Mouse (Mus musculus): ENCODE measurements at regions not wholly inside any gene's neighbourhood (a gene's known extent, or its start where the extent isn't known, plus 50 kb on each side); places are given as distances from the start of the nearest gene placed in this dataset.

- peak; percentile 46 for DNase-seq (ENCODE audit: low spot score)
These were observed 391.1 kb upstream of the Pbx1 start for GRCm38 (mm10) chr1:168823184-168823583.

GRCm38 (mm10) chr1:168818381-168818780 lies 386.3 kb upstream of the Pbx1 start:
- DNase-seq (ENCODE audit: low spot score) = no peak

DNA sequence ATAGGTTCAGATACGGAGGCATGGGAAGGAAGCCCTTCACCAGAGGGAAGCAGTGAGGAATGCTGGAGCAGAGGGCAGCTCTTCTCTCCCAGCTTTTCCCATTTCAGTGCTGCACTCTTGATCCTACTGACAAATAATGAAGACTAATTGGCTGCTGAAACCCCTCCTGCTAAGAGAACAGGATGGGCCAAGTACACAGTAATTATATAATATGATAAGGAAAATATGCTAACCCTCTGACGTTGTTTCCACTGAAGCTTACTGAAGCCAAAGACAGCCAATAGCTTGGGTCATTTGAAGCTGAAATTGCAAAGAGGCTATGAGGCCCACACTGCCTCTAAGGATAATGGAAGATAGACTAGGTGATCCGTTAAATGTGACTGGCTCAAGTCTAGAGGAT lies 375.0 kb upstream of the Pbx1 start:
- DNase-seq (ENCODE audit: low spot score) = no peak

- no peak for DNase-seq (ENCODE audit: low spot score)
These were observed 373.4 kb upstream of the Pbx1 start for GRCm38 (mm10) chr1:168805442-168805841.

DNA sequence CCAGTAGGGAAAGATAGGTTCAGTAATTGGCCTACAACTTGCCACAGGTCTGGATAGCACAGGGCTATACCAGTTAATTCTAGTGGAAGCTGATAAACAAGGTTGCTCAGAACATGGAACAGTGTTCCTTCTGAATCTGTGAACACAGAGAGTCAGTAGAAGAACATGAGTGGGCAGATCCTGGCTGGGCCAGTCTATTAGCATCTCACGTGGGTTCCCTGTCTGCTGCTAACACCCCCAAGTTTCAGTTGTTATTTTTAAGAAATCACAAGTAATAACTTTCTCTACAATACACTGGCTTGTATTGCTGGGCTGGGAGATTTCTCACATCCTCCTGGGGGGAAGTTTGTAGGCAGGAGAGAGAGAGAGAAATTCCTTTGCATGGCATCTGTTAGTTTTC lies 369.0 kb upstream of the Pbx1 start:
- DNase-seq (ENCODE audit: low spot score) = no peak

GRCm38 (mm10) chr1:168786731-168787130 lies 354.7 kb upstream of the Pbx1 start:
- no peak for DNase-seq (ENCODE audit: low spot score)

- no peak for DNase-seq (ENCODE audit: low spot score)
These were observed 351.8 kb upstream of the Pbx1 start for GRCm38 (mm10) chr1:168783851-168784250.

DNA sequence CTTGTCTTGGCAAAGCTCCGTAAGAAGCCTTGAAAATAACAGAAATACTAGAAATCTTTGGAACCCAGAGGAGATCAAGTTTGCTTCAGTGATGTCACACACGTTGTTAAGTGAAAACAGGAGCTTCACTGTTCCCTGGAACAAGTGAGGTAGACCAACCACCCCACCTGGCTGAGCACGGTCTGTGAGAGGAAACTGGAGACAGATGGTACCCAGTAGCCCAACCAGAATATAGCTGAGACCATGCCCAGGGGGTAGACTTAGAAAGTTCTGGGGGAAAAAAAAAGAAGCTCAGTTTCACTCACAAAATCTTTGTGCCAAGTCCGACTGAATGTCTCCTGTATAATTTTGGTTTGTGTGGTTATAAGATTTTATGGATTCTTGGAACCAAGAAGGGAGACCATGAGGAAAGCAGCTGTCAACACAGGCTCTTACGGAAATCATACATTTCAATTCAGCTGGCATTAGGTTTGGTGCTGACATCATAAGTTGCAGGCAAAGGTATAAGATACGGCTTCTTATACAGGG lies 332.4 kb upstream of the Pbx1 start:
- no peak for DNase-seq (ENCODE audit: low spot score)

DNA sequence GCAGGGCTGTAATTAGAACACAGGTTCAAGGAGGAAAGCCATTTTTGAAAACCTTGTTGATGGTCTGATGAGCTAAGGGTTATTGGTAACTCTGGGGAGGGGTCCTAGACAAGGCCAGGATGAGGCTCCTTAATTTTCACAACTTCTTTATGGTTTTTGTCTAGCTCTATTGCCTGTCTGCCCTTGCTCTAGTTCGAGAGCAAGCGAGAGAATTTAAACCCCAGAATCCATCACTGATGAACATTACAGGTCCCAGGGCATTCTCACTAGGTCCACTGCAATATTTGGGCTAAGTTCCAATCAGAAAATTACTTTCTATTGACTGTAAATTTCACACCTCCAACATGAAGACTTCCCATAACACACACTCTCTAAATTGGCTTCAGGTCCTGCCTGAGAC lies 329.0 kb upstream of the Pbx1 start:
- DNase-seq (ENCODE audit: low spot score) = no peak

DNA sequence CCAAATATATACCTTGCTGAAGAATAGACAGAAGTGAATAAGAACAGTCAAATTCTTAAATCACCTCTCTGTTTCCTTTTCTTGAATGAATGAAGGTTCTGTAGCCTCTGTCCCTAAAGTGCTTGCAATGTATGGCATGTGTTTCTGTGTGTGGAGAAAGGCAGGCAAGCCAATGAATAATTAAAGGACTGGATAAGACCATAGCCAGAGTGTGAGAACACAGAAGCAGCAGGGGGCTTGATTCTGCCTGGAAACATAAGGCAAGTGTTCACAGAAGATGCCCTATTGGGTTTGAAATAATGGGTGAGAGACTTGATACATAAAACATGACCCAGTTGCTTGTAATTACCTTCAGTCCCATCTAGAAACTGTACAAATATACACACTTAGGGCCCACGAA lies 328.2 kb upstream of the Pbx1 start:
- DNase-seq (ENCODE audit: low spot score) = no peak

DNA sequence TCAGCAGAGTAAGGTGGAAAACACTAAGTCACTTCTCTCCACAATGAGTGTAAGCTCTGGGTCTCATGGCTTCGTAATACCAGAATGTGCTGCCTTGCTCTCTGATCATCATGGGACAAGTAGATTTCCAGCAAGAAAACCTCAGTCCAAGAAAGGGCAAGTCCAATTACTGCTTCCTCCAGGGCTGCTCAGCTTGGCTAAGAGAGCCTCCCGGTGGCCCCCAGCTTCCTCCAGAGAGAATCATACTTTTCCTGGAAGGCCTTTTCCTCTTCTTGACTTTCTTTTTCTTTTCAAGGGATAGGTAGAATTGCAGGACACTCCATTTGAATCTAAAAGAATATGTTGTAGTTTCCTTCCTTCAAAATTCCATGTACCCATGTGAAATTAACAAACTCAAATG lies 326.8 kb upstream of the Pbx1 start:
- no peak for DNase-seq (ENCODE audit: low spot score)

GRCm38 (mm10) chr1:168754196-168754595 lies 322.1 kb upstream of the Pbx1 start:
- no peak for DNase-seq (ENCODE audit: low spot score)

DNA sequence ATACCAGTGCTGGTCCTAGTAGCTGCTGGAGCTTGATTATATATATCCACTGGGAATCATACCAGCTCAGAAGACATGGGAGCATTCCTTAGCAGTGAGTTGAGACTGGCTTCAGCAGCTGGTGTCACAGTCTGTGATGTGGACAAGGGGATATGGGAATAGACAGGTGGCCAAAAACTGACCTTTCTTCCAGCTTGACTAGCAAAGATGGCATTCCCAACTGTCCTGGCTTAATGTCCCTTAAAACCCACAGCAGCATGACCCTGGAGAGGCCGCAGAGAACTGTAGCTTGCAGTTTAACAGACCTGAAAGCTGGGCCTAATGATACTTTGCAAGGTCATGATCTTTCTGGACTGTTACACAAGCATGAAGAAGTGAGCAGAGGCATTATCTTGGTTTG lies 311.4 kb upstream of the Pbx1 start:
- no peak for DNase-seq (ENCODE audit: low spot score)

DNA sequence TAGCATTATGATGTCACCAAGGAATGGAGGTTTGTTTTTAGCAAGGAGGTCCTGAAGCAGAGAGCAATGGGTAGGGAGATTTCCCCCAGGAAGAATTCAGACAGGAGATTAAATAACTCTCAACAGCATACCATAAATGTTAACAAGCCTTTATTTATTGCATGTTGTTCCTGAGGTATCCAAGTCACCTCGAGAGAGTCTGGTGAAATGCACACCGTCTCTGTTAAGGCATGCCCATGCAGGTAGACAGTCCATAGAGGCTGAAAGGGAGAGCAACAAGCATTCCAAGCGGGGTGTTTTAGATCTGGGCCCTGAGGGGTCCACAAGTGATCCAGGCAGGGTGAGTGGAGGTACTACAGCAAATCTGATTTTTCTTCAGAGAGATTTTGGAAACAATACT lies 305.9 kb upstream of the Pbx1 start:
- no peak for DNase-seq (ENCODE audit: low spot score)

GRCm38 (mm10) chr1:168737277-168737863 lies 305.3 kb upstream of the Pbx1 start:
- no peak for DNase-seq (ENCODE audit: low spot score)

DNA sequence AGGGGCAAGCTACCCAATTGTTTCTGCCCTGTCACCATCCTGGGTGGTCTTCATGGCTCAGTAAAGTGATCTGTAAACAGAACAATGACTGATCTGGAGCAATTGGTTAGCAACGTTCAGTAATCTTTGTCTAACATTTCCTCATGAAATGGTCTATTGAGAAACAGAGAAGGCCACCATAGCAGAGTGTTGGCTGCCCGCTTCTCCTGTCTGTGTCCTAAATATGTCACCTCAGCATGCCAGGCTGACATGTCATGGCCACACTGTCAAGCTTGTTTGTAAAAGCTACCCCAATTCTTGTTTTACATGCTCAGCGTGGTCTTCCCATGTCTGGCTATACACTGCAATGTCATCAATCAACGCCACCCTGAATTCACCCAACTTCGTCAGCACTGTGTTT lies 301.0 kb upstream of the Pbx1 start:
- no peak for DNase-seq (ENCODE audit: low spot score)

- no peak for DNase-seq (ENCODE audit: low spot score)
These were observed 277.8 kb upstream of the Pbx1 start for GRCm38 (mm10) chr1:168709836-168710235.

- DNase-seq (ENCODE audit: low spot score) = peak; percentile 16
These were observed 277.1 kb upstream of the Pbx1 start for GRCm38 (mm10) chr1:168709017-168709681.

- DNase-seq (ENCODE audit: low spot score) = no peak
These were observed 276.2 kb upstream of the Pbx1 start for GRCm38 (mm10) chr1:168708161-168708865.

DNA sequence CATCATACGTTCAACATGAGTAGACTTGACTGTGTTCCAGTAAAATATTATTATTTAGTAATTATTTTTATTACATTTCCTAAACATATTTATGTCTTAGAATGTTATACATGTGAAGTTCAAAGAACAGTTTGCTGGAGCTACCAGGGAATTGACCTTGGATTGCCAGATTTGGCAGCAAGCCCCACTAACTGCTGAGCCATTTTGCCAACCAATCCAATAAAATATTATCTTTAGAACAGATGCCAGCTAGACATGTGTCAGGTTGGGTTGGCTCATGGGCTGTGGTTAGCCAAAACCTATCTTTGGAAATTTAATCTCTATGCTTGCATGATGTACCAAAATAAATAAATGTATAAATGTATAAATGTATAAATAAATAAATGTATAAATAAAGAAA lies 265.3 kb upstream of the Pbx1 start:
- no peak for DNase-seq (ENCODE audit: low spot score)

- DNase-seq (ENCODE audit: low spot score) = no peak
These were observed 254.8 kb upstream of the Pbx1 start for GRCm38 (mm10) chr1:168686821-168687220.

- DNase-seq (ENCODE audit: low spot score) = no peak
These were observed 253.1 kb upstream of the Pbx1 start for GRCm38 (mm10) chr1:168685147-168685546.

Data from MN1 (cell line).